Mouse (Mus musculus) layer of hippocampus, adult 2 months (tissue): ENCODE measurements at regions not wholly inside any gene's neighbourhood (a gene's known extent, or its start where the extent isn't known, plus 50 kb on each side); places are given as distances from the start of the nearest gene placed in this dataset.

ENCODE experiments used
- DNase-seq, 2 experiments: peaks; one replicate each; pipeline ENCODE4 v3.0.0; 2022; ENCODE audit warnings: low spot score in 2 of 2
- H3K27ac ChIP-seq: fragments of 200-600 bp; 2 replicates; pipeline ENCODE4 v1.8.1; 2022
- H3K4me3 ChIP-seq: fragments of 200-600 bp; 2 replicates; pipeline ENCODE4 v1.8.1; 2022; ENCODE audit warnings: mild to moderate bottlenecking
- CTCF ChIP-seq: fragments of 200-600 bp; conservative IDR thresholded peaks from 2 replicates; pipeline ENCODE4 v1.8.1; 2022; ENCODE audit warnings: antibody characterized with exemption, mild to moderate bottlenecking, moderate library complexity

- Histone ChIP-seq H3K4me3 (no peak overlapping the region), H3K27ac (no peak overlapping the region)
- TF ChIP-seq CTCF, result no peak
- no peak for DNase-seq
Observed at GRCm38 (mm10) chr13:46015231-46015630, 50.4 kb upstream of the Atxn1 start.

GRCm38 (mm10) chr13:46014637-46015036 lies 49.8 kb upstream of the Atxn1 start:
- no peak for TF ChIP-seq CTCF
- Histone ChIP-seq H3K27ac (no peak overlapping the region), H3K4me3 (no peak overlapping the region)
- DNase-seq, result no peak
